Mouse (Mus musculus): ENCODE results near the gene Lrrc61.

Gene Lrrc61

GRCm38 (mm10) chr6:48591221-48591845, 36.7 kb downstream of the Lrrc61 start:
- no peak for DNase-seq (ENCODE audit: extremely low read depth, low read depth, low spot score)

- DNase-seq (ENCODE audit: extremely low read depth, low read depth, low spot score): no peak
These were observed 37.3 kb downstream of the Lrrc61 start for GRCm38 (mm10) chr6:48591871-48592270.

GRCm38 (mm10) chr6:48593158-48594042, 38.8 kb downstream of the Lrrc61 start, which contains the start of the genes Repin1 and Gm44965:
Gene Repin1, plus strand, starts transcription at chr6:48593883.
Gene Gm44965, plus strand, starts transcription at chr6:48593941.
- no peak for DNase-seq (ENCODE audit: extremely low read depth, low read depth, low spot score)

GRCm38 (mm10) chr6:48594043-48594738, 39.6 kb downstream of the Lrrc61 start:
- no peak for DNase-seq (ENCODE audit: extremely low read depth, low read depth, low spot score)

- DNase-seq (ENCODE audit: extremely low read depth, low read depth, low spot score): no peak
These were observed 40.7 kb downstream of the Lrrc61 start for GRCm38 (mm10) chr6:48595278-48595677.

- no peak for DNase-seq (ENCODE audit: extremely low read depth, low read depth, low spot score)
These were observed 42.1 kb downstream of the Lrrc61 start for GRCm38 (mm10) chr6:48596545-48597232.

GRCm38 (mm10) chr6:48597233-48597625, 42.6 kb downstream of the Lrrc61 start:
- no peak for DNase-seq (ENCODE audit: extremely low read depth, low read depth, low spot score)

- no peak for DNase-seq (ENCODE audit: extremely low read depth, low read depth, low spot score)
These were observed 46.0 kb downstream of the Lrrc61 start for GRCm38 (mm10) chr6:48600594-48600993.

- no peak for DNase-seq (ENCODE audit: extremely low read depth, low read depth, low spot score)
These were observed 46.9 kb downstream of the Lrrc61 start, which contains the start of gene Zfp775 for GRCm38 (mm10) chr6:48601271-48602079. Gene Zfp775, plus strand, starts transcription at chr6:48602063.

- no peak for DNase-seq (ENCODE audit: extremely low read depth, low read depth, low spot score)
These were observed 47.6 kb downstream of the Lrrc61 start for GRCm38 (mm10) chr6:48602080-48602741.

GRCm38 (mm10) chr6:48608124-48608523, 53.5 kb downstream of the Lrrc61 start:
- DNase-seq (ENCODE audit: extremely low read depth, low read depth, low spot score): no peak

- DNase-seq (ENCODE audit: extremely low read depth, low read depth, low spot score): no peak
These were observed 54.9 kb downstream of the Lrrc61 start for GRCm38 (mm10) chr6:48609512-48609911.

GRCm38 (mm10) chr6:48610657-48611056, 56.1 kb downstream of the Lrrc61 start:
- DNase-seq (ENCODE audit: extremely low read depth, low read depth, low spot score): no peak

- DNase-seq (ENCODE audit: extremely low read depth, low read depth, low spot score): no peak
These were observed 58.9 kb downstream of the Lrrc61 start for GRCm38 (mm10) chr6:48613464-48613863.

GRCm38 (mm10) chr6:48614756-48615155, 60.2 kb downstream of the Lrrc61 start:
- no peak for DNase-seq (ENCODE audit: extremely low read depth, low read depth, low spot score)

- no peak for DNase-seq (ENCODE audit: extremely low read depth, low read depth, low spot score)
These were observed 65.4 kb downstream of the Lrrc61 start for GRCm38 (mm10) chr6:48620031-48620430.
